Mouse (Mus musculus): ENCODE measurements around the gene Abi1. TPM values are rescaled to one million over a fixed set of nuclear protein-coding genes. Genes with fewer than 3 reads are reported as not detected.
A peak's percentile ranks its signal among the peaks of the same experiment; 100 is the strongest.

Gene Abi1
- polyA plus RNA-seq, 1 experiment from 2014 or later: 51.5 TPM

GRCm38 (mm10) chr2:22895282-22896273 lies 144.5 kb downstream of the Abi1 start, which contains the start of gene Pdss1:
Gene Pdss1 (plus strand): TSS chr2:22895522.
- H3K9ac ChIP-seq (replicated peaks; ENCODE audit: low read depth): peak within 1 kb of the TSS; percentile 72
- peak; percentile 100 for ATAC-seq
- H3K36me3 ChIP-seq (ENCODE audit: insufficient read depth, low read length): no peaks in the 10 kb centered on the region
- H3K27me3 ChIP-seq (replicated peaks; ENCODE audit: insufficient read depth, low read length): no peaks in the 10 kb centered on the region
- peak within 1 kb of the TSS; percentile 90 for H3K4me3 ChIP-seq (ENCODE audit: low read depth, low read length)
- H3K27ac ChIP-seq (ENCODE audit: low read length): peak within 1 kb of the TSS; percentile 89
- H3K4me1 ChIP-seq (ENCODE audit: insufficient read depth, low read depth, low read length): no peaks in the 10 kb centered on the region
- no peak for TF ChIP-seq CTCF (IDR thresholded peaks at IDR 0.05)
- TF ChIP-seq EP300 (IDR thresholded peaks at IDR 0.05): peak; percentile 90
- H3K4me2 ChIP-seq (replicated peaks; ENCODE audit: low read depth, low read length): peak within 1 kb of the TSS; percentile 76
- H3K9me3 ChIP-seq (ENCODE audit: low read length): no peaks in the 10 kb centered on the region
- DNase-seq (ENCODE audit: low spot score): peak; percentile 98
- under 1% methylated on average over 76 of the region's 81 CpGs for WGBS

DNA sequence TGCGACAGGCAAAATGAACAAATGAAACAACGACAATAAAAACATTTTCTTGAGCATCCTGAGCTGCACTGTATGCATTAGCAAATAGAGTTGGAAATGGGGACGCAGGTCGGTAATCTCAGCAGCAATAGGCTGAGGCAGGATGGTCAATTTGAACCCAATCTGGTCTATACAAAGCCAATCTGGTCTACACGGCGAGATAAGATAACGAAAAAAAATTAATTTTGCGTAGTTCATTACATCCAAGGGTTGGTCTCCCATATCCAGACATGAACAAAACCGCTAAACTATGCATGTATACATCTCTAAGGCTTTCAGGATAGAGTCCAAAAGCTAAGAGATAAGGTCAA lies 145.1 kb downstream of the Abi1 start:
- no peak for TF ChIP-seq CTCF (IDR thresholded peaks at IDR 0.05)
- TF ChIP-seq EP300 (IDR thresholded peaks at IDR 0.05): no peak
- H3K27ac ChIP-seq (ENCODE audit: low read length): peak overlapping the region; percentile 89
- ATAC-seq (no peak), DNase-seq (ENCODE audit: low spot score) (no peak)
- H3K4me2 ChIP-seq (replicated peaks; ENCODE audit: low read depth, low read length): peak overlapping the region; percentile 76
- no peaks in the 10 kb centered on the region for H3K36me3 ChIP-seq (ENCODE audit: insufficient read depth, low read length)
- no peaks in the 10 kb centered on the region for H3K4me1 ChIP-seq (ENCODE audit: insufficient read depth, low read depth, low read length)
- no peaks in the 10 kb centered on the region for H3K27me3 ChIP-seq (replicated peaks; ENCODE audit: insufficient read depth, low read length)
- peak overlapping the region; percentile 90 for H3K4me3 ChIP-seq (ENCODE audit: low read depth, low read length)
- no peaks in the 10 kb centered on the region for H3K9me3 ChIP-seq (ENCODE audit: low read length)
- peak overlapping the region; percentile 72; the same call in 1 of the 2 replicates for H3K9ac ChIP-seq (replicated peaks; ENCODE audit: low read depth)
- 14% methylated on average over 9 of the region's 9 CpGs for WGBS

Other genes starting within 250 kb of the Abi1 start
- gene Pdss1, start 144.7 kb downstream of the Abi1 start, polyA plus RNA-seq (2015; fragmentation: Nextera tagmentation; extraction: Ambion mirVana): 5.8 and 6.1 TPM in 2 replicates
- gene Acbd5, start 27.9 kb upstream of the Abi1 start, polyA plus RNA-seq (2015; fragmentation: Nextera tagmentation; extraction: Ambion mirVana): 34.1 and 38.7 TPM in 2 replicates
- 0.98 and 1.4 TPM in 2 replicates for gene Mastl, start 115.8 kb upstream of the Abi1 start, polyA plus RNA-seq (2015; fragmentation: Nextera tagmentation; extraction: Ambion mirVana)
- gene Yme1l1, start 116.1 kb upstream of the Abi1 start, polyA plus RNA-seq (2015; fragmentation: Nextera tagmentation; extraction: Ambion mirVana): 37.7 and 44.2 TPM in 2 replicates
- gene 4931423N10Rik, start 167.2 kb upstream of the Abi1 start, polyA plus RNA-seq (2015; fragmentation: Nextera tagmentation; extraction: Ambion mirVana): not detected in 2 replicates